Mouse (Mus musculus): Measurements from ENCODE around the gene Itfg1.

The Itfg1 gene

DNA sequence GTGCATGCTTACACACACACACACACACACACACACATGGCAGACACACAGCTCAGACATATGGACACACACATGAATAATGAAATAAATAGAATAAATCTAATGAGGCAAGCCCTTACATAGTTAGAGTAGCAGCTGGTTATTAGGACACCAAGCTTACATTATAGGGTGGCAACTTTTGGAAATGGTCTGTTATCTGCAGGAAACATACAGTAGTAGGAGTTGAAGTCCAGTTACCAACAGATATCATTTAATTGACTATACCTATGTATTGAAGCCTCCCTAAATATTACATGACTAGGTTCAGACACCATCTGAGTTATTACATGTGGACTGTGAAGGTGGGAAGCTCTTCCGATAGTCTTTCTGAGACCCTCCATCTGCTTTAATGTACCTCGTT lies 95.7 kb downstream of the Itfg1 start:
- no peak for DNase-seq (ENCODE audit: low read depth, low spot score)

DNA sequence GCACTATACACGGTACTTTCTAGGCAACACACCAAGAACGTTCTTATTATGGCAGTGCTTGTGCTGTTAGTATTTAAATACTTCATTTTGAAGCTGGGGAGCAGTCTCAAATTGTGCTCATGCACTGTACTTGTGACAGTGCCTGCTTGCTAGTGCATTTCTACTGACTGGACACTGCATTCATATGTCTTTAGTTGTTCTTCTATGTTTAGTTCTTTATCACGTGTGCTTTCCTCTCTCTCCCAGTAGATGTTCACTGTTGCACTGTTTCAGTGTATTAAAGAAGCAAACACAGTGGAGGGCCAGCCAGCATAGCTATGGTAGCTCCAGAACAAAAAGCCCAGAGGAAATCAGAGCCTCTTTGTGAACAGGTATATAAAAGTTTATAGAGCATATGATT lies 110.2 kb downstream of the Itfg1 start:
- DNase-seq (ENCODE audit: low read depth, low spot score): no peak

DNA sequence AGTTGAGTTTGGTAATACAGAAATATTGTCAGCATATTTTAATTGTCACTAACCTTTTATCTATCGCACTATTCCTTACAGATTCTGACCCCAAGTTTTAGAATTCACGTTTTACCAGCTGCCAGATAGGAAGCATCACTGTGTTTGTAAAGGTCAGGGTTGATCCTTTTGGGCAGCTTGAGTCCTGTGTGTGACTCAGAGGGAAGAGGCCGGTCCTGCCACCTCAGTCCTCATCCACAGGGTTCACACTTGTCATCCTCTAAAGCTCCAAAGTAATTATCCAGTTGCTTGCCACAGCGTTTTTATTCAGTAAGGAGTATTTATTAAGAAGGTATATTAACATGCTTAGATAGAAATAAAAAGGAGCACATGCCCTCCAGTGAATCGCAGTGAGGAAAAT lies 123.5 kb downstream of the Itfg1 start:
- DNase-seq (ENCODE audit: low read depth, low spot score): no peak

DNA sequence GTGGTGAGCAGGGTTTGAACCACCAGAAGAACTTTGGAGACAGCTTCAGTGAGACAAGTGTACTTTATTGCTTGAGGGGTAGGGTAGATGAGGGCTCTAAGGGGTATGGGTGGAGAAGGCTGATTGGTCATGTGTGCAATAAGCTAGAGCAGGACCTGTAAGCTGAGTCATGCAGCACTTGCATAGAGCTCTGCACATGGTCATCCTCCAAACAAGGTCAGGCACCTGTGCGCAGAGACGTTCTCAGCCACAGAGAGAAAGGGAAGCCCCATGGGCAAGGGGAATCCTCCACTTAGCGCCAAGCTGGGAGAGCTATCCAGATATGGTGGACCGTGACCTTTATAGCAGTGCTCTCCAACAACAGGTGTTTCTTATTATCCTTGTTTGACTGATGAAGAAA lies 124.0 kb downstream of the Itfg1 start:
- DNase-seq (ENCODE audit: low read depth, low spot score): peak; percentile 88

DNA sequence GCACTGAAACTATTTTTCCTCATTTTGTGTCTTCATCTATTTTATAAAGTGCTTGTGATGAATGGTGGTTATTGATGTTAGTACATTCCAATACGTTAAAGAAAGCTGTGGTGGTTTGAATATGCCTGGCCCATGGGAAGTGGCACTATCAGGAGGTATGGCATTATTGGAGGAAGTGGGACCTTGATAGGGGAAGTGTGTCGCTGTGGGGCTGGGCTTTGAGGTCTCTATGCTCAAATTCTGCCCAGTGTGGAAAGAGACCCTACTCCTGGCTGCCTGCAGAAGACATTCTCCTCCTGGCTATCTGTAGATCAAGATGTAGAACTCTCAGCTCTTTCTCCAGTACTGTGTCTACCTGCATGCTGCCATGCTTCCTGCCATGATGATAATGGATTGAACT lies 133.7 kb downstream of the Itfg1 start:
- no peak for DNase-seq (ENCODE audit: low read depth, low spot score)

DNA sequence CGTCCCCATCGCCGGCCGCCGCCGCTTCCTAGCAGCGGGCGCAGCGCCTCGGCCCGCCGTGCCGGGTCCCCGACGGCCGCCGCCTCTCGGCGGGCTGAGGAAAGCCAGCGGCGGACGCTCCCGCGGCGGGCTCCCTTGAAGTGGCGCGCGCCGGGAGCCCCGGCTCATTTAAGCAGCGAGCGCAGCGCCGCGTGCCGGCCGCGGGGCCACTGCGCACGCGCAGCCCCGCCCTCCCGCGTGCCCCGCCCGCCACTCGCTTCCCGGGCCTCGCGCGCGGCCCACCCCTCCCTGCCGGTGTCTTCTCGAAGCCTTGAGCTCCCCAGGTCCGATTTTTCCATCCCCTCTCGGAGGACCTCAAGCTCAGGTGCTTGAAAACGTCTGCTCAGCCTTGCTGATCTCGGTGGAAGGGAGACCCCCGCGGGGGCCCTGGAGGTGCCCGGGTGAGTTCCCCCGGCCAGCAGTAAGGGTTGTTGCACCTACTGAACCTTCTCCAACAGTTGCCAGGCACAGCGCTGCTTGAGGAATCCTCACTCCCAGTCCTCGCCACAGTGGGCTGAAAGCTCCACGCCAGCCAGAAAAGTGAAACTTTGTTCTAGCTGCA lies 139.9 kb downstream of the Itfg1 start, which contains the start of gene Neto2:
TSS of gene Neto2 (minus strand) at position 174 of the 601 bp plus-strand sequence.
- DNase-seq (ENCODE audit: low read depth, low spot score): peak; percentile 84

DNA sequence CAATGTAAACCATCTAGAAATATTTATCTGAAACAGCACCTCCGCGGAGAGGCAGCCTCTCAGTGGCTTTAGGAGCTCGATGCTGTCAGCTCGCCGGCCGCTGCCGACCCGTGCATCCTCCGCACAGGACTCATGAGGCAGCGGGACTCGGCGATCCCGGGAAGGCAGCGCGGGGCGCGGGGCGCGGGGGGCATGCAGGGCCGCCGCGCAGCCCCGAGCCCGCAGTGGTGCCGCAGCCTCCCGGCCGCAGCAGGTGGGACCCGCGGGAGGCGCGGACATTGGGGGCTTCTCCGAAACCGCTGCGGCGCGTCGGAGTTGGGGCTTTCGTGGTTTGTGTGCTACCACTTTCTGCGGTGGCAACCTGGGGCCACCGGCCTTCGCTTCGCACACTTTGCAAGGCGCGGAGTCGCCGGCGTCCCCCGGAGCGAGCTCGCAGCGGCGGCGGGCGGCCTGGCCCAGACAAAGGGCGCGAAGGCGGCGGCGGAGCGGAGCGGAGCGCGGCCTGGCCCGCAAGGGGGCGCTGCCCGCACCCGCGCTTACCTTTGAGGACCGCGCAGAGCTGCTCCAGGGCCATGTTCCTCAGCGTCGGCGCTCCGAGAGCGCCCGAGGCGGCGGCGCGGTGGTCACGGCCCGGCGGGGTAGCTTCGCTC lies 140.5 kb downstream of the Itfg1 start:
- DNase-seq (ENCODE audit: low read depth, low spot score): peak; percentile 87

DNA sequence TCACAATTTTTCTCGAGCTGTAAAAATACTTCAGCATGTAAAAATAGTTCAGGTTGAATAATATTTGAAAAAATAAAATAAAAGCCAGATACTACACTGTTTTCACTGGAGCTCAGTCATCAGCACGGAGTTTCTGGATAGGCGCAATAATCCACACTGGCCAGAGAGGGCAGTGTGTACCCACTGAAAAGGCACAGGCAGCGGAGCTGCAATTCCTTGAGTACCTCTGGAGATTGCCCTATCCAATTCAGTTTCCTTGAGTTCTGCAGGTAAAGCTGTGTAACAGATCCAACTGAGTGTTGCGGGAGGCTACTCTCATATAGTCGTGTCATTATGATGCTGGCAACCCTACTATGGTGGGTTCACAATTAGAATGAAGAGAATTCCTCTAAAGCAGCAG lies 141.7 kb downstream of the Itfg1 start:
- peak; percentile 82 for DNase-seq (ENCODE audit: low read depth, low spot score)

Measured in A20 (cell line).